Mouse (Mus musculus) bone marrow, adult 2 months (tissue): ENCODE results near the gene Iqsec1. TPM values are rescaled to one million over a fixed set of nuclear protein-coding genes. Genes with fewer than 3 reads are reported as not detected.

Source experiments
- H3K27ac ChIP-seq: fragments of 200-500 bp; 2 replicates; pipeline ENCODE4 v1.5.1; 2012; ENCODE audit warnings: low read depth, mild to moderate bottlenecking, control low read depth, inconsistent platforms, low read length; ENCODE audit not compliant: control insufficient read depth, poor library complexity, insufficient read depth
- H3K4me1 ChIP-seq: fragments of 200-500 bp; 2 replicates; pipeline ENCODE4 v1.6.1; 2011; ENCODE audit warnings: low read length; ENCODE audit not compliant: control insufficient read depth, insufficient read depth
- H3K4me3 ChIP-seq: fragments of 200-500 bp; replicated peaks from 2 replicates; pipeline ENCODE3; 2011; ENCODE audit warnings: mild to moderate bottlenecking, low read depth, low read length, control low read depth; ENCODE audit not compliant: control insufficient read depth
- CTCF ChIP-seq: fragments of 200-500 bp; IDR thresholded peaks from 2 replicates; pipeline ENCODE4 v1.5.1; 2011; ENCODE audit warnings: low read length, control low read depth; ENCODE audit not compliant: control insufficient read depth, insufficient read depth
- POLR2A ChIP-seq: fragments of 200-500 bp; IDR thresholded peaks from 2 replicates; pipeline ENCODE4 v1.6.1; 2011; ENCODE audit warnings: low read depth, mild to moderate bottlenecking, control low read depth, low read length, borderline replicate concordance; ENCODE audit not compliant: control insufficient read depth
- WGBS: fragments of 180-500 bp; shearing (Covaris S2); methylation state at CpG from one replicate; pipeline ENCODE4 v1.1.7; 2018; 5-methylcytosine and 5-hydroxymethylcytosine counted together
- polyA plus RNA-seq: library from polyadenylated mRNA; stranded (reverse); fragments of >200 nt; gene quantifications from 2 replicates; pipeline ENCODE4 v1.2.4, GENCODE M21; 2011; ENCODE audit warnings: low replicate concordance; ENCODE audit not compliant: missing spikeins, insufficient read depth, insufficient read length

The Iqsec1 gene
- polyA plus RNA-seq, 1 experiment = 81.1 TPM

DNA sequence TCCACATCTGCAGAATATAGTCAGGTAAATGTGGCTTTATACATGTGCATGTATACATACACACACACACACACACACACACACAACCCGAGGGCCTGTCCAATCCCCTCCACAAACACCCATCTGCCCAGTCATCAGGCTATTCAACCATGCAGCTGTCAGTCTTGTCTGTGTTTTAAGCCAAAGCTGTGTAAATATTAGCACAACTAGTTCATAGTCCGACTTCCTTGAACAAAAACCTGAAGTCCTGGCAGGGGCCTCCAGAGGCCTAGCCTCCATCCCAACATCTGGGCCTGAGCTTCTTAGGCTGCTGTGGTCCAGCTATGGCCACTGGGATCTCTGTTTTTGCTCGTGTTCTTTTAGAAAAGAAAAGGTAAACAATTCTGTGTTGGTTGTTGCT, 274.8 kb downstream of the Iqsec1 start:
- 63% methylated on average over 3 of the region's 3 CpGs for WGBS

DNA sequence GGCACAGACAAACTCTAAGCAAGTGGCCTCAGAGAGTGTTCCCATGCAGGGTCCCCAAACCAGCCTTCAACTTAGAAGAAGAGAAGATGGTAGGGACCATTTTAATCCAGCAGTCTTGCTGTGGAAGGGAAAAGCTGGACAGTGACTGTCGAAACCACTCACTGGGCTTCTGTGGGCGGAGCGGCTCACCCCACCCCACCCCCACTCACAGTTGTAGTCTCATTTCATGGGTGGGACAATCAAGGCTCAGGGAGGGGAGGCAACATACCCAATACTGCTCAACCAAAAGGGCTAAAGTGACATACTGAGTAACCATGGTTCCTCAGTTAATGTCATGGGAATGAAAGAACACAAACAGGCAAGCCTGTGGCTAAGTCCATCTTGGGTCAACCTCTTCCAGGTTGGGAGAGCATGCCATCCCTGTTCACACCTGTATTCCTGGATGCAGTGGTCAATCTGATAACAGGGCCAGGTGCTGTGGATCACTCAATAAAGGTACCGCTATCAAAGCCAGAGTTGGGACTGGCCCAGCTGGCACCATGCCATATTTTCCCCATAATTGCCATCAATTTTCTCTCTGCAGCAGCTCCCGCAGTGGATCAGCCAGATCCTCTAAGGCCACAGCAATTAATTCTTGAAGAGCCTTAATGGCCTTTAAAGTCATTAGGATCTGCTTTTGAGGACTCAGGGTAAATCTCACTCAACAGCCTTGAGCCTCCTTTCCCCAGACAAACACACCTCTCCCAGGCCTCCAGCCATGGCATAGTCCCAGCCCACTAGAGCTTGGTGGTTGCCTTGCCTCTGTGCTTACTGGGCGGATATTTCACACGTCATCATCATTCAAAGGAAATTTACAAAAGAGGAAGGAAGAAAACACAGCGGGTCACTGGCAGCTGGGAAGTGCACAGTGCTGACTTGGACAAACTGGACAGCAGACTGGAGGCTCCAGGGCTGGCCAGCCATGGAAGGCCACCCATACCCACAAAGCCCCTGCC, 275.7 kb downstream of the Iqsec1 start:
- H3K4me3 ChIP-seq = no peak overlapping the region
- no peak for TF ChIP-seq POLR2A
- no peak for TF ChIP-seq CTCF
- H3K27ac ChIP-seq = no peak overlapping the region
- peaks cover 8% of the 10 kb centered on the region for H3K4me1 ChIP-seq
- WGBS = 52% methylated on average over 8 of the region's 8 CpGs

More for the DNA sequence above, 274.8 kb downstream of the Iqsec1 start:
- Histone ChIP-seq H3K4me1 (peaks cover 8% of the 10 kb centered on the region), H3K27ac (no peak overlapping the region), H3K4me3 (no peak overlapping the region)
- no peak for TF ChIP-seq CTCF
- TF ChIP-seq POLR2A = no peak

DNA sequence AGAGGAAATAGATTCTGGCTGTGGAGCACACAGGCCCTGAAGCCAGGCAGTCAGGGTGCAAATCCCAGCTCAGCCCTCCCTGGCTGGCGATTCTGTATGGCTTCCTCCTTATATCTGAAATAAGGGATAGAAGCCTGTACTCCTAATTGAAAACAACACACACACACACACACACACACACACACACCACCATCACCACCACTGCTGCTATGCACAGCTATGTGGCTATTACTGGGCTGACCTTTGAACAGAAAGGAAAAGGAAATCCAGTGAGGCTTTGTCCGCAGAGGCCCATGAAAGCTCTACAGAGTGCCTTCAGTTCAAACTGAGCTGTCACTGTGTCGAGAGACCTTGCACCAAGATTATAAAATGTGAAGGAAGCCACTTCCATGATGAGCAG, 276.4 kb downstream of the Iqsec1 start:
- peaks cover 11% of the 10 kb centered on the region for H3K4me1 ChIP-seq
- TF ChIP-seq POLR2A = no peak
- TF ChIP-seq CTCF = no peak

DNA sequence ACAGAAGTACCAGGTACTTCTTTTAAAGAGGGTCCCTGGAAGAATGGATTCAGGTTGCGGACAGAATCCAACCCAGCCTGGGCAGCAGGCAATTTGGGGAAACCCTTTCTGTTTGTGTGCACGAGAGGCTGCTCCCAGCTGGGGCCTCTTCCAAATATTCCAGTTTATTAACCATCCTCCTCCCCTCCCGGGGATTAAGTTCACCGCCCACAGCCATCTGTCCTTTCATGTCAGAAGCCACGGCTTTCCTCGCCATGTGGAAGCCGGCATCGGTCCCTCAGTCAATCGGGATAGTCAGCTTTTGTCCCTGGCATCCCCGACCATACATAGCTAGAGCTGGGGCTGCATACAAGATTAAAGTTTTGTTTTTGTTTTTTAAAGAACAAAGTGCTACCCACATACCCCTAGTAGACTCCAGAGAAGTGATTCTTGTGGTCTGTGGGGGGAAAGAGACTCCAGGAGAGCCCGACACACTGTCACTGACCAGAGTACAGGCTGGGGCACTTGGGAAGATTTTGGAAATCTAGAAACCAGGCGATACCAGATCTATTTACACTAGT, 276.9 kb downstream of the Iqsec1 start:
- no peak for TF ChIP-seq CTCF
- TF ChIP-seq POLR2A = no peak
- 90% methylated on average over 12 of the region's 12 CpGs for WGBS
- Histone ChIP-seq H3K4me3 (no peak overlapping the region), H3K27ac (no peak overlapping the region), H3K4me1 (peaks cover 10% of the 10 kb centered on the region)

More for the DNA sequence above, 276.4 kb downstream of the Iqsec1 start:
- Histone ChIP-seq H3K27ac (0 out of 2 replicates have a peak overlapping the region, but pooled peaks have one; percentile 10), H3K4me3 (no peak overlapping the region)
- 77% methylated on average over 3 of the region's 3 CpGs for WGBS

DNA sequence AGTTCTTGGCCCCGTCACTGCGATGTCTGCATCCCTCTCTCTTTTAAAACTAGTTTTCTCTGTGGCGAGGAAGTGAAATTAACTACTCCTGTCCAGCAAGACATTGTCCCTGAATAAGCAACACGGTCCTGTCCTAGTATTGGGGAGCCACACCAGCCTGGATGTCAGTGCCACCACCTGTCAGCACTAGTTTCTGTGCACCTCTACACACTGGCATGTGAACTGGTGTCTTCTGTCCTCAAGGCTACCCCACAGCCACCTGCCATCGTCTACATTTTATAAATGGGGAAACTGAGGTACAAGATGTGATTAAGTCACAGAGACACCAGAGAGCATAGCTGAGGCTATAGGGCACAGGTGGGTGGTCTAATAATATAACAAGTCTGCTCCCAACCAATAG, 277.7 kb downstream of the Iqsec1 start:
- H3K4me1 ChIP-seq = peaks cover 10% of the 10 kb centered on the region
- WGBS = 66% methylated on average over 5 of the region's 5 CpGs
- no peak overlapping the region for H3K4me3 ChIP-seq
- TF ChIP-seq CTCF (no peak), POLR2A (no peak)
- H3K27ac ChIP-seq = peak overlapping the region; percentile 67; the same call in 1 of the 2 replicates

DNA sequence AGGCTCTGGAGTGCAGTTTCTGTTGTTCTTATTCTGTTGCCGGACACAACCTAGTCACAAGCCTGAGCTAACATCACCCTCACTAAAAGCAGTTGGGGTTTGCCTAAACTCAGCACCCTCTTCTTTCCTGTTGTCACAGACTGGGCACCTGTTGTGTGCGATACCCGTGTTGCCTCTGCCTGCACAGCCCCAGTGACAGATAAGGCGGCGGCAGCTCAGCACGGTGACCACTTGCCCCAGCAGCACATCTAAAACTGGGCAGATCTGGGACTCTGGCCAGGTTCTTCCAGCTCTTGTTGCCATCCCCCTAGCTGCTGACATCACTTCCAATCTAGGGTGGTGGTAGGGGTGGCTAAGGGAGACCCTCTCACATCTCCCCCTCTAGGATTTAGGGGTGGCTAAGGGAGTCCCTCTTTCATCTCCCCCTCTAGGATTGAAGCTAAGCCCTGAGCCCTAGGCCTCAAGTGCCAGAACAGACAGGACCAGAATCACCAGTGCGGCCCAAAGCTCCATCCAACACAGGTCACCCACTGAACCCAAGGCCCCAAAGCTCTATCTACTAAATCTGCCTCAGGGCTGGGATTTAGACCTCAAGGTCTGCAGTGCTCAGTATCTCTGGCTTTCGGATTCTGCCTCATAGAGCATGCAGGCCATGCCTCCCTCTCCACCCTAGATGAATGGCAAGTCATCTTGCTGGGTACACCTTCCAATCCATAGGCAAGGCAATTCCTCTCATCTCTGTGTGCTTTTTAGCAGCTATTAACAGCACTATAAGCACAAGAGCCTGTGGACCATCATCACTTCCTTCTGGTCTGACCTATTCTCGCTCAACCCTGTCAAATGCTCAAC, 278.3 kb downstream of the Iqsec1 start:
- peaks cover 10% of the 10 kb centered on the region for H3K4me1 ChIP-seq
- peak overlapping the region; percentile 68 for H3K27ac ChIP-seq
- TF ChIP-seq CTCF (no peak), POLR2A (no peak)
- 66% methylated on average over 9 of the region's 9 CpGs for WGBS
- H3K4me3 ChIP-seq = no peak overlapping the region

DNA sequence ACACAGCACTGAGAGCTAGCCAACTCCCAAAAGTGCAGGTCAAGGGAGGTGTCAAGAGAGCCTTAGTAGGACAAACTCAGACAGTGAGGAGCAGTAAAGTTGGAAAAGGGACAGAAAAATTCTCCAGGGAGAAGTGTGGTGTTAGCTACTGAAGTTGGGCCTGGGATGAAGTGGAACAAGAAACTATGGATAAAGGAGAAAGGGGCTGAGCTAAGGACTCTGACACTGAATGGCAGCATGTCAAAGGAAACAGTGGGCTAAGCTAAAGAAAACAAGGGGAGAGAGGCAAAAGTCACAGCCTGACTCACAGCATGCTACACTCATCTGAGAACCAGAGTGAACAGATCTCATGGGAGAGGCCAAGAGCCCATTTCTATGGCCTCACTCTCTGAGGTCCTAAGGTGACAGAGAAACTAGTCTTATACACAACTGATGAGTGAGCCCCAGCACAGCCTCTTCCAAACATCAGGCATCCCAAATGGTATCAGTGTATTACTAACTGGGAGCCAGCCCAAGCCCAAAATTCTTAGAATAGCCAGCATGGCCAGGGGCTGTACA, 280.3 kb downstream of the Iqsec1 start:
- Histone ChIP-seq H3K4me1 (peaks cover 13% of the 10 kb centered on the region), H3K4me3 (no peak overlapping the region), H3K27ac (no peak overlapping the region)
- no peak for TF ChIP-seq POLR2A
- TF ChIP-seq CTCF = no peak

DNA sequence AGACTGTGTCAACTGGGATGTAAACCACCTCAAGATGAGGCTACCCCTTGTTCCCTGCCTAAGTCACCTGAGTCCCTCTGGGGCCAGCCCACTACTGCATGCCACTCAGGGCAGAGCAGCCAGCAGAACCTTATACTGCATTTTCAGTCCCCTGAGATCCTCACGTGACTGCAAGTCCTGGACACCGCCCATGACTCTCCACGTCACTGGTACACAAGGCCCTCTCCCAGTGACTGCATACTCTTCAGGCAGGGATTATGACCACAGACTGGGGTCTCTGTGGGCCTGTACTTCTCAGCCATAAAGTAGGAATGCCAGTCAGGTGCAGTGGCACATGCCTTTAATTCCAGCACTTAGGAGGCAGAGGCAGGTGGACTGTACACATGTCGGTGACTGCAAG, 281.3 kb downstream of the Iqsec1 start:
- 75% methylated on average over 4 of the region's 4 CpGs for WGBS
- Histone ChIP-seq H3K4me3 (no peak overlapping the region), H3K4me1 (peaks cover 12% of the 10 kb centered on the region), H3K27ac (peak overlapping the region; percentile 54; the same call in 1 of the 2 replicates)
- TF ChIP-seq POLR2A (no peak), CTCF (no peak)
